Mouse (Mus musculus) intestine, postnatal 0 days (tissue): ENCODE results near the gene Wdr63. TPM values are rescaled to one million over a fixed set of nuclear protein-coding genes. Genes with fewer than 3 reads are reported as not detected.

ENCODE experiments used
- ATAC-seq: fragments of 200-750 bp; cut with Nextera tagmentation; 2 replicates; pipeline ENCODE4 v1.8.0; 2017; ENCODE audit warnings: mild to moderate bottlenecking, moderate TSS enrichment, moderate library complexity
- H3K27ac ChIP-seq: fragments of 300-500 bp; sonication (generic); 2 replicates; pipeline ENCODE4 v1.5.1; 2014; ENCODE audit warnings: mild to moderate bottlenecking, low read depth, low read length, moderate library complexity
- H3K27me3 ChIP-seq: fragments of 300-500 bp; sonication (generic); replicated peaks from 2 replicates; pipeline ENCODE4 v1.6.1; 2014; ENCODE audit warnings: low read length, mixed read lengths; ENCODE audit not compliant: control insufficient read depth, insufficient read depth
- H3K36me3 ChIP-seq: fragments of 300-500 bp; sonication (generic); 2 replicates; pipeline ENCODE4 v1.6.1; 2014; ENCODE audit warnings: mild to moderate bottlenecking, moderate library complexity; ENCODE audit not compliant: control insufficient read depth, insufficient read depth
- H3K4me1 ChIP-seq: fragments of 300-500 bp; sonication (generic); replicated peaks from 2 replicates; pipeline ENCODE4 v1.6.1; 2014; ENCODE audit warnings: antibody characterized with exemption, low read length, mixed read lengths; ENCODE audit not compliant: control insufficient read depth, insufficient read depth
- H3K4me2 ChIP-seq: fragments of 300-500 bp; sonication (generic); replicated peaks from 2 replicates; pipeline ENCODE4 v1.6.1; 2014; ENCODE audit warnings: low read depth, mild to moderate bottlenecking, moderate library complexity
- H3K4me3 ChIP-seq: fragments of 300-500 bp; sonication (generic); 2 replicates; pipeline ENCODE4 v1.5.1; 2014; ENCODE audit warnings: low read depth, low read length
- H3K9ac ChIP-seq: fragments of 300-500 bp; sonication (generic); 2 replicates; pipeline ENCODE4 v1.6.1; 2014; ENCODE audit warnings: mild to moderate bottlenecking, low read depth, low read length
- H3K9me3 ChIP-seq: fragments of 300-500 bp; sonication (generic); 2 replicates; pipeline ENCODE4 v1.6.1; 2016; ENCODE audit warnings: mixed run types; ENCODE audit not compliant: control insufficient read depth
- CTCF ChIP-seq: sonication (generic); IDR thresholded peaks from 2 replicates; pipeline ENCODE4 v1.5.1; 2016; ENCODE audit warnings: low read depth, mild to moderate bottlenecking, control low read depth, antibody characterized with exemption, moderate library complexity
- WGBS: fragments of 180-500 bp; shearing (Covaris S2); extraction: QIAGEN DNeasy Blood & Tissue Kit; methylation state at CpG from one replicate; pipeline ENCODE4 v1.1.7; 2014; 5-methylcytosine and 5-hydroxymethylcytosine counted together
- polyA plus RNA-seq: library from polyadenylated mRNA; unstranded; fragments of >200 nt; fragmentation: Nextera tagmentation; extraction: Ambion mirVana; gene quantifications from 2 replicates; pipeline ENCODE4 v1.2.1, GENCODE M21; 2015

Gene Wdr63
- polyA plus RNA-seq, 1 experiment from 2014 or later, result 1.0 TPM

DNA sequence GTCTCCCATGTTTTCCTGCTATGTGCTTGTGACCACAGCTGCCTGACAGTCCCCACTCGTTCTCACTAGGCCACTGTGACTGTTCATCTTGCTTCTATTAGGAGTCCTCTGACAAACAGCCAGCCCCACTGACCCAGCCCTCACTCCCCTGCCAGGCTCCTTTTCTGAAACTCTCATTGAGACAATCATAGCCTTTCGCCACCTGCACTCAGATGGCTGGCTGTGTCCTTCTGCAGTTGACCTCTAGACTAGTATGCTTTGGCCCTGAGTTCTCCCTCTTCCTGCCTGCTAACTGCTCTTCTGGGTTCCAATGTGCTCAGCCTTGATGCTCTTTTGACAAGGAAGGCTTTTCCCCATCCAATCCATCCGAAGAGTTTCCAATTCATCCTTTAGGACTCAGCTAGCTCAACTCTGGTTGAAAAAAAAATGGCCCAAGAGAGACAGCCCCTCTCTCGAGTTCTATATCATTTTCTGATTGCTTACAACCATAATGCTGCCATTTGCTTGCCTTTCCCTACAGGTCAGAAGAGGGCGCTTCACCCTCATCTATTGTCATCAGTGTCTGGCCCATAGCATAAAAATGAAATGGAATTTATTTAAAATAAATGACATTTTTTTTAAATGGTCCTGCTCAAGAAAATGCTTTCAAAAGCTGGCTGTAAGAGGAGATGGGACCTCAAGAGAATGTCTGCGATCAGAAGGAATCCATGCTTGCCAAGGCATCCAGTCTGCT lies 54.7 kb downstream of the Wdr63 start:
- Histone ChIP-seq H3K4me3 (no peak overlapping the region), H3K4me1 (no peaks in the 10 kb centered on the region), H3K36me3 (no peaks in the 10 kb centered on the region), H3K9ac (no peak overlapping the region), H3K9me3 (no peaks in the 10 kb centered on the region), H3K27me3 (no peaks in the 10 kb centered on the region), H3K27ac (no peak overlapping the region), H3K4me2 (no peak overlapping the region)
- no peak for ATAC-seq
- peak; percentile 44 for TF ChIP-seq CTCF
- WGBS, result 76% methylated on average over 6 of the region's 6 CpGs

DNA sequence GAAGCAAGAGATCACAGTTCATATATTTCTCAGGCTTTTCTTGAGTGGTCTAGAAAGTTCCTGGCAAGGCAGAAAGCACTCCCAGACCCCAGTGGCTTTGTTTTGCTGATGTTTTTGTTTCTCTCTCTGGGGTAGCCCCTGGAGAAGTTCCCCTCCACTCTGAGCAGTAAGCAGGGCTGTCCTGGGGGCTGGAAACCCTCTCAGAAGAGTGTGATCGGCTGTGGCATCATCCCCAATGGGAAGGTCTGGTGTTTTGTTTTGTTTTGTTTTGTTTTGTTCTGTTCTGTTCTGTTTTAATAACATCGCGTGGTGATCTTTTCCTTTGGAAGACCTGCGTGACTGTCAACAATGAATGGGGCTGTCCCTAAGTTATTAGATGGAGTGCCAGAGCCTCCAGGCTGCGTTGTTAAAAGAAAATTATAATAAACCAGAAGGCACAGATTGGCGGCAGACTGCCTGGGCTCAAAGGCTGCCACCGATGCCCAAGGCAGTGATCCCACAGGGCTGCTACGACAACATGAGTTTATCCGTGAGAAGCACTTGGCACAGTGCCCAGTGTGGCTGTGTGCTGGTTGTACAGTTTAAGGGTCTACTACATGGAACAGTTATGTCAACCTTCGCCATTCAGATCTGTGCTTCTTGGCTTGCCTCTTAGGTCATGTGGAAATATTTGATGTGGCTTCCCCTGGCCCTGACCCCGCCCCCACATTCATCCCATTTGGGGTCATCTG lies 56.5 kb downstream of the Wdr63 start:
- Histone ChIP-seq H3K36me3 (no peaks in the 10 kb centered on the region), H3K4me3 (no peak overlapping the region), H3K27ac (no peak overlapping the region), H3K9ac (no peak overlapping the region), H3K27me3 (no peaks in the 10 kb centered on the region), H3K4me1 (no peaks in the 10 kb centered on the region), H3K4me2 (no peak overlapping the region), H3K9me3 (no peaks in the 10 kb centered on the region)
- no peak for ATAC-seq
- WGBS, result 50% methylated on average over 11 of the region's 11 CpGs
- TF ChIP-seq CTCF, result no peak

DNA sequence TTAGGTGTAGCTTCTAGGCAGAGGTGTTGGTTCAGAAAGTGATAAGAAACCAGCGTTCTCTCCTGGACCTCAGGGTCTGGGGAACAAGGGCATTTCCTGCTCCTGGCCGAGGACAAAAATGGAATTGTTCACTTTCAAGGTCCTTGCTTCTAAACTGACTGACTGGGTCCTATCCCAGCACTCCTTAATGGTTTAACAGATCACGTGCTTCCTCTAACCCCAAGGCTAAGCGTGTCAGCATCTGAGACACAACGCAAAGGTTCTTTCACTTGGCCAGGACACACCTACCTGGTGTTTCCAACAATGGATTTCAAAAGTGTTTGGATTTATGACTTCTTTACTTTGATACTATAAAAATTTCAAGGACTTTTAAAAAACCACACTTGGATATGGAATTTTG lies 58.0 kb downstream of the Wdr63 start:
- Histone ChIP-seq H3K9me3 (no peaks in the 10 kb centered on the region), H3K36me3 (no peaks in the 10 kb centered on the region), H3K4me2 (no peak overlapping the region), H3K27ac (no peak overlapping the region), H3K4me1 (no peaks in the 10 kb centered on the region), H3K27me3 (no peaks in the 10 kb centered on the region), H3K9ac (no peak overlapping the region), H3K4me3 (no peak overlapping the region)
- peak; percentile 49; the same call in 1 of the 2 replicates for ATAC-seq
- no peak for TF ChIP-seq CTCF
- 36% methylated on average over 5 of the region's 5 CpGs for WGBS

DNA sequence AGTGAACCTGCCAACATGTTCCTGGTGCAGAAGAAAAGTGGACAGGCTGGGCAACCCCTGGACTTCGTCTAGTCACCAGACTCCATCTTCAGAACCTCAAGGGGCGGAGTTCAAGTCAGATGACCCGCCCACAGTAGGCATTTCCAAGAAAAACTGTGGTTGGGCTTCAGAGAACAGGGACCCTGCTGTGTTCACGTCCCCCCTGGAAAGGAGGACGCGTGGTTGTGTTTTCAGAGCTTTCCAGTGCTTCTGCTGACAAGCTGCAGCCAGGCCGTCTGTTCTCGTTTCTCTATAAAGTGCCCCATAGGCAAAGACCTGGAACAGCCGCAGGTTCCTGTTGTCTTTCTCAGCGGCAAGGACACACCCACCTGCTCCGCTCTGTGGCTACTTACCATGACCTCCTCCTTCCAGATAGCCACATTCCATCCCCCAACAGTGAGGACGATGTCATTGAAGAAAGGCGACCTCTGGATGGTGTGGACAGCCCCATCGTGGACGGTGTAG lies 60.2 kb downstream of the Wdr63 start:
- H3K36me3 ChIP-seq, result no peaks in the 10 kb centered on the region
- peak; percentile 70 for ATAC-seq
- 22% methylated on average over 15 of the region's 15 CpGs for WGBS
- H3K4me3 ChIP-seq, result peak overlapping the region; percentile 21
- no peaks in the 10 kb centered on the region for H3K4me1 ChIP-seq
- H3K4me2 ChIP-seq, result peak overlapping the region; percentile 56
- H3K9ac ChIP-seq, result no peak overlapping the region
- H3K9me3 ChIP-seq, result no peaks in the 10 kb centered on the region
- 0 out of 2 replicates have a peak overlapping the region, but pooled peaks have one; percentile 54 for H3K27ac ChIP-seq
- H3K27me3 ChIP-seq, result no peaks in the 10 kb centered on the region
- no peak for TF ChIP-seq CTCF

DNA sequence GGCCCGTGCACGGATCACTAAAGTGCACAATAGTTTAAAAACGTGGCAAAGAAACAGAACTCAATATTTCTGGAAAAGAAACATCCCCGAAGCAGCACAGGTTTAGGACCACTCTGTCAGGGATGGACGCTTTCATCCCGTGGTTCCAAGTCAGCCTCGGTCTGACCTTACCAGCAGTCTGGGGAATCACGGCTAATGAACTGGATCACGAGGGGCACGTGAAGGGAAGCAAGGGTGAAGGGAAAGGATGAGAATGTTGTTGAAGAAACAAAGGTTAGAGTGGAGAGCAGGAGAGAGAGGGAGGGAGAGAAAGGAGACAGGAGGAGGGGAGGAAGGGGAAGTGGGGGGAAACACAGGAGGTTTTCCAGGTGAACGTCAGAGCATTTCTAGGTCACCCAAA lies 61.9 kb downstream of the Wdr63 start:
- WGBS, result 86% methylated on average over 11 of the region's 11 CpGs
- no peaks in the 10 kb centered on the region for H3K4me1 ChIP-seq
- TF ChIP-seq CTCF, result no peak
- H3K27ac ChIP-seq, result no peak overlapping the region
- no peaks in the 10 kb centered on the region for H3K27me3 ChIP-seq
- no peak overlapping the region for H3K9ac ChIP-seq
- no peak overlapping the region for H3K4me2 ChIP-seq
- no peaks in the 10 kb centered on the region for H3K36me3 ChIP-seq
- H3K4me3 ChIP-seq, result no peak overlapping the region
- no peak for ATAC-seq
- H3K9me3 ChIP-seq, result no peaks in the 10 kb centered on the region

DNA sequence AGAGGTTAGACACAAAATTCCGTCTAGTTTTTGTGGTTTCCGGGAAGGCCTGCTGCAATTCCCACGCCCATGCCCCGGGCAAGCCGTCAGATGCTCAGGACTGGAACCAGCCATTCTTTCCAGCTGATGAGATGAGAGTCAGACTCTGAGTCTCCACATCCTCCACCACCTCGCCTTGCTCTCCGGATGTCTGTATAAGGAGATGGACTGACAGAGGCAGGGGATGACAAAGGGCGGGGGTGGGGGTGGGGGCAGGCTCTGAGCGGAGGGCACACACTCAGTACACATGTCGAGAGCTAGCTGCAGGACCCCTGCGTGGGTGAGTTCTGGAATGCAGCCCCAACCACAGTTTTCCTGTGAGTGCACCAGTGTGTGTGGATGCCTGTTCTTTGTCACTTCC lies 63.0 kb downstream of the Wdr63 start:
- Histone ChIP-seq H3K4me1 (no peaks in the 10 kb centered on the region), H3K27ac (no peak overlapping the region), H3K36me3 (no peaks in the 10 kb centered on the region), H3K4me2 (no peak overlapping the region; the same call in 1 of the 2 replicates), H3K4me3 (no peak overlapping the region), H3K27me3 (no peaks in the 10 kb centered on the region), H3K9me3 (no peaks in the 10 kb centered on the region), H3K9ac (no peak overlapping the region)
- 49% methylated on average over 11 of the region's 11 CpGs for WGBS
- no peak for ATAC-seq
- no peak for TF ChIP-seq CTCF
